8 mouse cellular contexts compared by ENCODE assay signal in genomic region chr17:71485791-71486230, GRCm38 (mm10). TPM values are rescaled to one million over a fixed set of nuclear protein-coding genes. Genes with fewer than 3 reads are reported as not detected.
DNase-seq lines count a peak whose midpoint lies in the region; ATAC-seq lines count a peak whose summit lies in the region.

No protein-coding gene starts in this region.

- H3K4me1 ChIP-seq in embryonic facial prominence, embryonic 12.5 days: 0 out of 2 replicates have a peak, but pooled peaks cover 10% of the 10 kb centered on the region
- peaks cover 13% of the 10 kb centered on the region for H3K4me1 ChIP-seq in embryonic facial prominence, embryonic 10.5 days
- peaks cover 14% of the 10 kb centered on the region for H3K4me1 ChIP-seq in limb, embryonic 15.5 days
- H3K4me1 ChIP-seq in neural tube, embryonic 15.5 days: 0 out of 2 replicates have a peak, but pooled peaks cover 3% of the 10 kb centered on the region
- H3K4me1 ChIP-seq in midbrain, embryonic 14.5 days (ENCODE audit: control insufficient read depth, insufficient read depth, low read length): no peaks in the 10 kb centered on the region

- no peaks in the 10 kb centered on the region for H3K36me3 ChIP-seq in embryonic facial prominence, embryonic 12.5 days
- H3K36me3 ChIP-seq in embryonic facial prominence, embryonic 10.5 days (replicated peaks): no peaks in the 10 kb centered on the region
- no peaks in the 10 kb centered on the region for H3K36me3 ChIP-seq in limb, embryonic 15.5 days
- H3K36me3 ChIP-seq in neural tube, embryonic 15.5 days: no peaks in the 10 kb centered on the region
- no peaks in the 10 kb centered on the region for H3K36me3 ChIP-seq in midbrain, embryonic 14.5 days (ENCODE audit: control insufficient read depth, insufficient read depth, low read length)

- WGBS in embryonic facial prominence, embryonic 12.5 days: 47% methylated on average over 12 of the region's 12 CpGs
- WGBS in embryonic facial prominence, embryonic 10.5 days: 71% methylated on average over 12 of the region's 12 CpGs
- WGBS in limb, embryonic 15.5 days: 23% methylated on average over 12 of the region's 12 CpGs
- WGBS in neural tube, embryonic 15.5 days: 54% methylated on average over 12 of the region's 12 CpGs
- WGBS in midbrain, embryonic 14.5 days: 75% methylated on average over 12 of the region's 12 CpGs

- intact Hi-C loops in heart, postnatal 14 days (cut with DNase I): no loop called here

- no peak overlapping the region for H3K4me3 ChIP-seq in embryonic facial prominence, embryonic 12.5 days
- H3K4me3 ChIP-seq in embryonic facial prominence, embryonic 10.5 days: no peak overlapping the region
- H3K4me3 ChIP-seq in limb, embryonic 15.5 days: peak overlapping the region; percentile 19
- H3K4me3 ChIP-seq in neural tube, embryonic 15.5 days (replicated peaks): no peak overlapping the region
- no peak overlapping the region for H3K4me3 ChIP-seq in midbrain, embryonic 14.5 days (replicated peaks; ENCODE audit: low read depth, low read length)

- DNase-seq in embryonic facial prominence, embryonic 10.5 days (ENCODE audit: low spot score): no peak
- DNase-seq in T-cell, adult 2 months (ENCODE audit: low spot score): peak; percentile 86
- DNase-seq in heart, postnatal 14 days: peak; percentile 19 to 21
- DNase-seq in frontal cortex, postnatal 14 days (ENCODE audit: low spot score in 2 of 2): no peak
- DNase-seq in midbrain, embryonic 14.5 days: no peak

- H3K9ac ChIP-seq in embryonic facial prominence, embryonic 12.5 days: no peak overlapping the region
- 0 out of 2 replicates have a peak overlapping the region, but pooled peaks have one; percentile 10 for H3K9ac ChIP-seq in limb, embryonic 15.5 days
- H3K9ac ChIP-seq in neural tube, embryonic 15.5 days (replicated peaks): no peak overlapping the region
- no peak overlapping the region for H3K9ac ChIP-seq in midbrain, embryonic 14.5 days (replicated peaks; ENCODE audit: low read length)

- H3K27me3 ChIP-seq in embryonic facial prominence, embryonic 12.5 days: no peaks in the 10 kb centered on the region
- no peaks in the 10 kb centered on the region for H3K27me3 ChIP-seq in embryonic facial prominence, embryonic 10.5 days (replicated peaks; ENCODE audit: low read depth, poor library complexity, severe bottlenecking)
- H3K27me3 ChIP-seq in limb, embryonic 15.5 days: no peaks in the 10 kb centered on the region
- H3K27me3 ChIP-seq in neural tube, embryonic 15.5 days (replicated peaks): no peaks in the 10 kb centered on the region
- H3K27me3 ChIP-seq in midbrain, embryonic 14.5 days (ENCODE audit: control insufficient read depth, insufficient read depth, low read length): no peaks in the 10 kb centered on the region

- no peak for ATAC-seq in embryonic facial prominence, embryonic 12.5 days (ENCODE audit: insufficient number of reproducible peaks, insufficient read depth, low FRiP score, low TSS enrichment)
- ATAC-seq in limb, embryonic 15.5 days (ENCODE audit: insufficient number of reproducible peaks, low FRiP score, low TSS enrichment, low read depth): no peak; the same call in 1 of the 2 replicates
- ATAC-seq in neural tube, embryonic 15.5 days (ENCODE audit: low FRiP score): no peak
- no peak for ATAC-seq in midbrain, embryonic 14.5 days (ENCODE audit: low FRiP score, low TSS enrichment)

- H3K27ac ChIP-seq in embryonic facial prominence, embryonic 12.5 days: peak overlapping the region; percentile 63
- no peak overlapping the region; the same call in 1 of the 2 replicates for H3K27ac ChIP-seq in embryonic facial prominence, embryonic 10.5 days (replicated peaks)
- peak overlapping the region; percentile 76 for H3K27ac ChIP-seq in limb, embryonic 15.5 days
- 0 out of 2 replicates have a peak overlapping the region, but pooled peaks have one; percentile 6 for H3K27ac ChIP-seq in neural tube, embryonic 15.5 days (replicated peaks)
- no peak overlapping the region for H3K27ac ChIP-seq in midbrain, embryonic 14.5 days (replicated peaks; ENCODE audit: low read depth, low read length)

- H3K4me2 ChIP-seq in embryonic facial prominence, embryonic 12.5 days (replicated peaks): 0 out of 2 replicates have a peak overlapping the region, but pooled peaks have one; percentile 16
- peak overlapping the region; percentile 34 for H3K4me2 ChIP-seq in limb, embryonic 15.5 days
- peak overlapping the region; percentile 26 for H3K4me2 ChIP-seq in neural tube, embryonic 15.5 days
- no peak overlapping the region for H3K4me2 ChIP-seq in midbrain, embryonic 14.5 days (ENCODE audit: low read length)

- H3K9me3 ChIP-seq in embryonic facial prominence, embryonic 12.5 days: no peaks in the 10 kb centered on the region
- no peaks in the 10 kb centered on the region for H3K9me3 ChIP-seq in embryonic facial prominence, embryonic 10.5 days
- H3K9me3 ChIP-seq in limb, embryonic 15.5 days: no peaks in the 10 kb centered on the region
- no peaks in the 10 kb centered on the region for H3K9me3 ChIP-seq in neural tube, embryonic 15.5 days (replicated peaks)
- H3K9me3 ChIP-seq in midbrain, embryonic 14.5 days (ENCODE audit: control insufficient read depth, low read length): no peaks in the 10 kb centered on the region

RNA-seq across cellular contexts. Expression of gene Smchd1, which starts 10.7 kb away (rescaled TPM):
- 84.2 and 84.9 TPM in 2 replicates for polyA plus RNA-seq in embryonic facial prominence, embryonic 12.5 days (2016; fragmentation: Nextera tagmentation; extraction: Ambion mirVana)
- 87.7 and 90.1 TPM in 2 replicates for polyA plus RNA-seq in embryonic facial prominence, embryonic 10.5 days (2016; fragmentation: Nextera tagmentation; extraction: Ambion mirVana)
- total RNA-seq in heart, postnatal 14 days (2021): 10 to 100 TPM; 22.0 to 29.0 TPM
- 50.8 and 53.3 TPM in 2 replicates for polyA plus RNA-seq in limb, embryonic 15.5 days (2015; fragmentation: Nextera tagmentation; extraction: Ambion mirVana)
- 42.4 and 45.8 TPM in 2 replicates for polyA plus RNA-seq in neural tube, embryonic 15.5 days (2015; fragmentation: Nextera tagmentation; extraction: Ambion mirVana)
- polyA plus RNA-seq in midbrain, embryonic 14.5 days (2014; fragmentation: Nextera tagmentation; extraction: Ambion mirVana): 73.3 and 73.7 TPM in 2 replicates

RNA-seq across cellular contexts. Expression of gene Gm4707, which starts 26.1 kb away (rescaled TPM):
- polyA plus RNA-seq in embryonic facial prominence, embryonic 12.5 days (2016; fragmentation: Nextera tagmentation; extraction: Ambion mirVana): 5.3 and 6.4 TPM in 2 replicates
- polyA plus RNA-seq in embryonic facial prominence, embryonic 10.5 days (2016; fragmentation: Nextera tagmentation; extraction: Ambion mirVana): 7.6 and 7.7 TPM in 2 replicates
- total RNA-seq in heart, postnatal 14 days (2021): 1 to 10 TPM in 1 of 2 experiments, under 1 TPM in 1; 0.88 to 1.6 TPM
- 2.3 and 2.7 TPM in 2 replicates for polyA plus RNA-seq in limb, embryonic 15.5 days (2015; fragmentation: Nextera tagmentation; extraction: Ambion mirVana)
- 2.3 and 2.6 TPM in 2 replicates for polyA plus RNA-seq in neural tube, embryonic 15.5 days (2015; fragmentation: Nextera tagmentation; extraction: Ambion mirVana)
- polyA plus RNA-seq in midbrain, embryonic 14.5 days (2014; fragmentation: Nextera tagmentation; extraction: Ambion mirVana): 1.3 and 2.9 TPM in 2 replicates

RNA-seq across cellular contexts. Expression of gene Ndc80, which starts 40.8 kb away (rescaled TPM):
- polyA plus RNA-seq in embryonic facial prominence, embryonic 12.5 days (2016; fragmentation: Nextera tagmentation; extraction: Ambion mirVana): 45.0 and 49.5 TPM in 2 replicates
- 61.4 and 62.6 TPM in 2 replicates for polyA plus RNA-seq in embryonic facial prominence, embryonic 10.5 days (2016; fragmentation: Nextera tagmentation; extraction: Ambion mirVana)
- 1 to 10 TPM; 2.4 to 4.1 TPM for total RNA-seq in heart, postnatal 14 days (2021)
- 36.7 and 38.8 TPM in 2 replicates for polyA plus RNA-seq in limb, embryonic 15.5 days (2015; fragmentation: Nextera tagmentation; extraction: Ambion mirVana)
- polyA plus RNA-seq in neural tube, embryonic 15.5 days (2015; fragmentation: Nextera tagmentation; extraction: Ambion mirVana): 5.9 and 15.7 TPM in 2 replicates
- 4.6 and 9.6 TPM in 2 replicates for polyA plus RNA-seq in midbrain, embryonic 14.5 days (2014; fragmentation: Nextera tagmentation; extraction: Ambion mirVana)

Comparison
In these comparisons a context has a peak if more than half of its experiments do, and no peak if none do; other contexts are left out.
1. H3K27ac ChIP-seq: peak in embryonic facial prominence, embryonic 12.5 days (single experiment), limb, embryonic 15.5 days (single experiment) and neural tube, embryonic 15.5 days (single experiment); none in embryonic facial prominence, embryonic 10.5 days (single experiment) and midbrain, embryonic 14.5 days (single experiment).
2. DNase-seq: peak in T-cell, adult 2 months (single experiment) and heart, postnatal 14 days (2 of 2); none in embryonic facial prominence, embryonic 10.5 days (single experiment), frontal cortex, postnatal 14 days (0 of 2) and midbrain, embryonic 14.5 days (single experiment).